Mouse (Mus musculus) embryonic facial prominence, embryonic 12.5 days (tissue): Measurements from ENCODE around the gene Mex3b. TPM values are rescaled to one million over a fixed set of nuclear protein-coding genes. Genes with fewer than 3 reads are reported as not detected.

Source experiments
- ATAC-seq: fragments of 200-750 bp; cut with Nextera tagmentation; 2 replicates; pipeline ENCODE4 v1.8.0; 2017; ENCODE audit not compliant: insufficient number of reproducible peaks, insufficient read depth, low FRiP score, low TSS enrichment
- H3K27ac ChIP-seq: fragments of 300-500 bp; sonication (generic); 2 replicates; pipeline ENCODE4 v1.5.1; 2016; ENCODE audit warnings: mild to moderate bottlenecking
- H3K27me3 ChIP-seq: fragments of 300-500 bp; sonication (generic); 2 replicates; pipeline ENCODE4 v1.6.1; 2016; ENCODE audit warnings: mild to moderate bottlenecking, moderate library complexity
- H3K36me3 ChIP-seq: fragments of 300-500 bp; sonication (generic); 2 replicates; pipeline ENCODE4 v1.6.1; 2016; ENCODE audit warnings: mild to moderate bottlenecking
- H3K4me1 ChIP-seq: fragments of 300-500 bp; sonication (generic); 2 replicates; pipeline ENCODE4 v1.6.1; 2016
- H3K4me2 ChIP-seq: fragments of 300-500 bp; sonication (generic); replicated peaks from 2 replicates; pipeline ENCODE4 v1.6.1; 2016; ENCODE audit warnings: mild to moderate bottlenecking, moderate library complexity
- H3K4me3 ChIP-seq: fragments of 300-500 bp; sonication (generic); 2 replicates; pipeline ENCODE4 v1.5.1; 2016; ENCODE audit warnings: mild to moderate bottlenecking
- H3K9ac ChIP-seq: fragments of 300-500 bp; sonication (generic); 2 replicates; pipeline ENCODE4 v1.6.1; 2016; ENCODE audit warnings: mild to moderate bottlenecking, moderate library complexity
- H3K9me3 ChIP-seq: fragments of 300-500 bp; sonication (generic); 2 replicates; pipeline ENCODE4 v1.6.1; 2016; ENCODE audit warnings: mild to moderate bottlenecking, moderate library complexity
- WGBS: fragments of 180-500 bp; shearing (Covaris S2); methylation state at CpG from one replicate; pipeline ENCODE4 v1.1.7; 2016; 5-methylcytosine and 5-hydroxymethylcytosine counted together
- polyA plus RNA-seq: library from polyadenylated mRNA; unstranded; fragments of >200 nt; fragmentation: Nextera tagmentation; extraction: Ambion mirVana; gene quantifications from 2 replicates; pipeline ENCODE4 v1.2.1, GENCODE M21; 2016

Gene Mex3b
- polyA plus RNA-seq, result 49.2 and 50.6 TPM in 2 replicates

- peak within 1 kb of the TSS; percentile 97 for H3K4me2 ChIP-seq
- H3K27ac ChIP-seq, result peak within 1 kb of the TSS; percentile 100
- WGBS, result under 1% methylated on average over 62 of the region's 87 CpGs
- no peak for ATAC-seq
- peaks cover 25% of the 10 kb centered on the region for H3K36me3 ChIP-seq
- peak within 1 kb of the TSS; percentile 100 for H3K9ac ChIP-seq
- no peaks in the 10 kb centered on the region for H3K27me3 ChIP-seq
- H3K4me3 ChIP-seq, result peak within 1 kb of the TSS; percentile 99
- peaks cover 18% of the 10 kb centered on the region for H3K4me1 ChIP-seq
- no peaks in the 10 kb centered on the region for H3K9me3 ChIP-seq
These were observed at the start of gene Mex3b for GRCm38 (mm10) chr7:82867271-82868121. Gene Mex3b (plus strand): TSS chr7:82867333.

- H3K27me3 ChIP-seq, result no peaks in the 10 kb centered on the region
- ATAC-seq, result no peak
- no peaks in the 10 kb centered on the region for H3K36me3 ChIP-seq
- WGBS, result 89% methylated on average over 7 of the region's 7 CpGs
- H3K4me1 ChIP-seq, result no peaks in the 10 kb centered on the region
- no peak overlapping the region for H3K4me3 ChIP-seq
- H3K27ac ChIP-seq, result no peak overlapping the region
- no peak overlapping the region for H3K4me2 ChIP-seq
- H3K9ac ChIP-seq, result no peak overlapping the region
- H3K9me3 ChIP-seq, result no peaks in the 10 kb centered on the region
These were observed 47.6 kb upstream of the Mex3b start for GRCm38 (mm10) chr7:82819541-82819940.

- no peak for ATAC-seq
- Histone ChIP-seq H3K4me2 (no peak overlapping the region), H3K9ac (no peak overlapping the region), H3K4me3 (no peak overlapping the region), H3K27me3 (no peaks in the 10 kb centered on the region), H3K9me3 (no peaks in the 10 kb centered on the region), H3K27ac (no peak overlapping the region), H3K4me1 (no peaks in the 10 kb centered on the region), H3K36me3 (no peaks in the 10 kb centered on the region)
- WGBS, result 75% methylated on average over 4 of the region's 4 CpGs
These were observed 46.5 kb upstream of the Mex3b start for GRCm38 (mm10) chr7:82820661-82821060.

GRCm38 (mm10) chr7:82821501-82821900 is 45.6 kb upstream of the Mex3b start:
- no peaks in the 10 kb centered on the region for H3K4me1 ChIP-seq
- H3K27me3 ChIP-seq, result no peaks in the 10 kb centered on the region
- H3K9me3 ChIP-seq, result no peaks in the 10 kb centered on the region
- H3K4me3 ChIP-seq, result no peak overlapping the region
- 79% methylated on average over 3 of the region's 3 CpGs for WGBS
- no peaks in the 10 kb centered on the region for H3K36me3 ChIP-seq
- ATAC-seq, result no peak
- H3K4me2 ChIP-seq, result no peak overlapping the region
- H3K27ac ChIP-seq, result no peak overlapping the region
- H3K9ac ChIP-seq, result no peak overlapping the region

GRCm38 (mm10) chr7:82822528-82822927 is 44.6 kb upstream of the Mex3b start:
- Histone ChIP-seq H3K4me2 (no peak overlapping the region), H3K27me3 (no peaks in the 10 kb centered on the region), H3K4me3 (no peak overlapping the region), H3K9ac (no peak overlapping the region), H3K9me3 (no peaks in the 10 kb centered on the region), H3K4me1 (no peaks in the 10 kb centered on the region), H3K27ac (no peak overlapping the region), H3K36me3 (no peaks in the 10 kb centered on the region)
- no peak for ATAC-seq
- 67% methylated on average over 1 of the region's 1 CpGs for WGBS

- Histone ChIP-seq H3K9ac (no peak overlapping the region), H3K9me3 (no peaks in the 10 kb centered on the region), H3K27ac (no peak overlapping the region), H3K27me3 (no peaks in the 10 kb centered on the region), H3K4me1 (no peaks in the 10 kb centered on the region), H3K36me3 (no peaks in the 10 kb centered on the region), H3K4me2 (no peak overlapping the region), H3K4me3 (no peak overlapping the region)
- ATAC-seq, result no peak
- 44% methylated on average over 2 of the region's 2 CpGs for WGBS
These were observed 38.9 kb upstream of the Mex3b start for GRCm38 (mm10) chr7:82828193-82828592.

GRCm38 (mm10) chr7:82829516-82829915 is 37.6 kb upstream of the Mex3b start:
- no peaks in the 10 kb centered on the region for H3K9me3 ChIP-seq
- WGBS, result 91% methylated on average over 3 of the region's 3 CpGs

GRCm38 (mm10) chr7:82834471-82834870 is 32.7 kb upstream of the Mex3b start:
- H3K9me3 ChIP-seq, result no peaks in the 10 kb centered on the region
- H3K36me3 ChIP-seq, result no peaks in the 10 kb centered on the region
- no peak overlapping the region for H3K27ac ChIP-seq
- H3K9ac ChIP-seq, result no peak overlapping the region
- no peaks in the 10 kb centered on the region for H3K27me3 ChIP-seq
- H3K4me3 ChIP-seq, result no peak overlapping the region
- 0 out of 2 replicates have a peak, but pooled peaks cover 8% of the 10 kb centered on the region for H3K4me1 ChIP-seq
- H3K4me2 ChIP-seq, result no peak overlapping the region
- ATAC-seq, result no peak
- 90% methylated on average over 4 of the region's 4 CpGs for WGBS

More at GRCm38 (mm10) chr7:82829516-82829915, 37.6 kb upstream of the Mex3b start:
- no peak for ATAC-seq
- Histone ChIP-seq H3K4me2 (no peak overlapping the region), H3K9ac (no peak overlapping the region), H3K4me1 (no peaks in the 10 kb centered on the region), H3K27ac (no peak overlapping the region), H3K27me3 (no peaks in the 10 kb centered on the region), H3K36me3 (no peaks in the 10 kb centered on the region), H3K4me3 (no peak overlapping the region)

- no peaks in the 10 kb centered on the region for H3K36me3 ChIP-seq
- no peak overlapping the region for H3K4me3 ChIP-seq
- WGBS, result 58% methylated on average over 1 of the region's 1 CpGs
- H3K27ac ChIP-seq, result no peak overlapping the region
- no peaks in the 10 kb centered on the region for H3K9me3 ChIP-seq
- H3K4me2 ChIP-seq, result no peak overlapping the region
- no peak overlapping the region for H3K9ac ChIP-seq
- 0 out of 2 replicates have a peak, but pooled peaks cover 8% of the 10 kb centered on the region for H3K4me1 ChIP-seq
- H3K27me3 ChIP-seq, result peaks cover 3% of the 10 kb centered on the region; the same call in 1 of the 2 replicates
- no peak for ATAC-seq
These were observed 28.7 kb upstream of the Mex3b start for GRCm38 (mm10) chr7:82838414-82838813.

- no peak for ATAC-seq
- WGBS, result 58% methylated on average over 11 of the region's 11 CpGs
- H3K4me3 ChIP-seq, result no peak overlapping the region
These were observed 28.0 kb upstream of the Mex3b start for GRCm38 (mm10) chr7:82838965-82839675.

GRCm38 (mm10) chr7:82842222-82842920 is 24.8 kb upstream of the Mex3b start:
- Histone ChIP-seq H3K9me3 (no peaks in the 10 kb centered on the region), H3K4me1 (0 out of 2 replicates have a peak, but pooled peaks cover 8% of the 10 kb centered on the region), H3K4me3 (no peak overlapping the region), H3K36me3 (no peaks in the 10 kb centered on the region), H3K9ac (no peak overlapping the region), H3K27me3 (peaks cover 3% of the 10 kb centered on the region; the same call in 1 of the 2 replicates), H3K4me2 (no peak overlapping the region), H3K27ac (no peak overlapping the region)
- ATAC-seq, result no peak
- WGBS, result 55% methylated on average over 10 of the region's 10 CpGs

More at GRCm38 (mm10) chr7:82838965-82839675, 28.0 kb upstream of the Mex3b start:
- no peaks in the 10 kb centered on the region for H3K36me3 ChIP-seq
- peaks cover 3% of the 10 kb centered on the region; the same call in 1 of the 2 replicates for H3K27me3 ChIP-seq
- no peak overlapping the region for H3K9ac ChIP-seq
- H3K9me3 ChIP-seq, result no peaks in the 10 kb centered on the region
- H3K4me1 ChIP-seq, result 0 out of 2 replicates have a peak, but pooled peaks cover 8% of the 10 kb centered on the region
- H3K27ac ChIP-seq, result no peak overlapping the region
- H3K4me2 ChIP-seq, result no peak overlapping the region
